Mouse (Mus musculus) thymus, postnatal 4 days (tissue): ENCODE data around the gene Tanc2.

Experiments
- DNase-seq: peaks from one replicate; pipeline ENCODE4 v3.0.0; 2021

Tanc2 gene

DNA sequence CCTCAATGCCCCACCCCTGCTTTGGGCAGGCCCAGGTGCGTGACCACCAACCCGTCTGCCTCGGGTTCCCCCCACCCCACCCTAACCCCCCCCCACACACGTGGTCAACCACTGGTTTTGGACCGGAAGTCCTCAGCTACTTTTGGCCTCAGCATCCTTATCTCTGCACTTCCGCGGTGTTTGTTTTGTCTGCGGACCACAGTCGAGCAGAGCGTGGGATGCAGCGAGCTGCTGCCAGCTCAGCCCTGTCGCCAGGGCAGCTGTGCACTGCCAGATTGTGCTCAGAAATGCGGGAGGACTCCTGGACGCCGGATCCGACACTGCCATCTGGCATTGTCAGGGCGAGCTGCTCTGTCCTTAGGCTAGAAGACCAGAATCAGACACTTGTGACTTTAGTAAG is 369.6 kb downstream of the Tanc2 start:
- no peak for DNase-seq

DNA sequence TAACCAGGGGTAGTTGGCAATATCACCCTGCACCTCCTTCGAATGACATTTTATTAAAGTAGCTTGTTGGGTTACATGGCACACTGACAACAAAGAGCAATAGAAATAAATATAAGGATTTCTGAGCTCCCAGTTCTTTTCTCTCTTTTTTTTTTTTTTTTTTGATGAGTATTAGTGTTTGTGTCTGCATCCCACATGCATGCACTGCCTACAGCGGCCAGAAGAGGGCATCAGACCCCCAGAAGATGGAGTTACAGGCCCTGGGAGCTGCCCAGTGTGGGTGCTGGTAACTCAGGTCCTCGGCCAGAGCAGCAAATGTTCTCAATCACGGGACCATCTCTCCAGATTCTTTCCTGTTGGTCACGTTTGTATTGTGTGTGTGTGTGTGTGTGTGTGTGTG is 374.9 kb downstream of the Tanc2 start:
- DNase-seq = peak; percentile 33

DNA sequence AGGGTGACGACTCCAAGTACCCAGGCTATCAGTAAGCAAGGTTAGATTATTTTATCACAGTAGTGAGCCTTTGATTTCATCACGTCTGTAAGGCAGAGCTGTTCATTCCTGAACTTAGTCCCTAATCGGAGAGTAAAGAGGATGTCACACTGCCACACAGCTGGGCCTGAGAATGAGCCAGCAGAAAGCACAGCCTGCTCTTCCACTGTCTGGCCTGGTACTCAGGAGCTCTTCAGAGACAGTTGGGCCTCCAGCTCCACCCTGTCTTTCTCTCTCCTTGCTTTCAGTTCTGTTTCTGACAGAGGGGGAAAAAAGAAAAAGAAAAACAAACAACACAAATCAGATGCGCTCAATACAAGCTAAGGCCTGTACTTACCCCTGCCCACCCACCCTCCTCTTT is 376.5 kb downstream of the Tanc2 start:
- DNase-seq = no peak

DNA sequence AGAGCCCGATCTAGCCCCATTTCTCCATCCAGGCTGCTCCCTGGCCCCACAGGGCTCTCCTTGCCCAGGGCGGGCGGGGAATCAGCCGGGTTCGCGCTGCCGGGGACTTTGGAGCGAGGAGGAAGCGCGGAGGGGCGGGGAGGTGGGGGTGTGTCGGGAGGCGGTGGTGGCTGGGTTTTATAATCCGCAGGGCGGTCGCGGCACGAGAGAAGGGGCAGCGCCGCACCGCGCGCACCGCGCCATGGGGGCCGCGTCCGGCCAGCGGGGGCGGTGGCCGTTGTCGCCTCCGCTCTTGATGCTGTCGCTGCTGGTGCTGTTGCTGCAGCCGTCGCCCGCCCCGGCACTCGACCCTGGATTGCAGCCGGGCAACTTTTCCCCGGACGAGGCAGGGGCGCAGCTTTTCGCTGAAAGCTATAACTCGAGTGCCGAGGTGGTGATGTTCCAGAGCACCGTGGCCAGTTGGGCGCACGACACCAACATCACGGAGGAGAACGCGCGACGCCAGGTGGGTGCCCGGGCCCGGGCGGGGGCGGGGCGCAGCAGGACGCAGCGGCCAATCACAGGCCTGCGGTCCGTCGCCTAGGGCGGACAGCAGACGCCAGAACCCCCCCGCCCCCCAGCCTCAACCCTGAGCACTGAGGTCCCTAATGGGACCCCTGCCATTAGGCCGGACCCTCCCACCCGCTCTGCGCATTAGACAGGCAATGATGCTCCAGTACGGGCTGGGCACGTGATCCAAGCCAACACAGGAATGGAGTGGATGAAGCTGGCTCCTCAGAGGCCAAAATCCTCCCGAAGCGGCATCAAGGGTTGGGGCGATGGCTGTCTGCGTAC is 378.2 kb downstream of the Tanc2 start, which contains the start of gene Ace:
Ace (plus strand) TSS at position 205 of the 834 bp plus-strand sequence.
- DNase-seq = peak; percentile 50

DNA sequence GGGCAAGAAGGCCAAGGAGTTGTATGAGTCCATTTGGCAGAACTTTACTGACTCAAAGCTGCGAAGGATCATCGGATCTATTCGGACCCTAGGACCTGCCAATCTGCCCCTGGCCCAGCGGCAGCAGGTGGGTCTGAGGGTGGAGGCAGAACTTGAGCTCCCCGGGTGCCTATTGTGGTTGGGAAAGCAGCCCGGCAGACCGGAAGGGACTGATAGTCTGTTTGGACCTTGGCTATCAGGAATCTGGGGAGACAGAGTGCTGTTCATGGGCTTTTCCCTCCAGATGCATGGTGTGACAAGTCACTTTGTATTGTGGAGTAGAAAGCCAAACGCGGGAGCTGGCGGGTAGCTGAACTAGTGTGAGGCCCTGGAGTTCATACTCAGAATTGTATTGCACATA is 379.2 kb downstream of the Tanc2 start:
- DNase-seq = no peak

DNA sequence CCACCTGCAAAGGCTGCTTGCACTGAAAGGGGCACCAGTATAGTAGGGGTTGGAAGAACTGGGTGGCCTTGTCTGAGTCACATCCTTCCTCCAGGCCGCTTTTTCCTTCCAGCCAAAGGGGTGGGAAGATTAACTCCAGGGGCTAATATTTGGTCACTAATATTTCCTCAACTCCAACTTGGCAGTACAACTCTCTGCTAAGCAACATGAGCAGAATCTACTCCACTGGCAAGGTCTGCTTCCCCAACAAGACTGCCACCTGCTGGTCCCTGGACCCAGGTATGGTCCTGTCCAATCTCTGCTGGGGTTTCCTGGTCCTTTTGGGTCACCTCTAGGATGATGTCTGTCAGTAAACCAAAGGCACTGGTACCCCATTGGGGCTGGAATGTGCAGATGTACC is 379.7 kb downstream of the Tanc2 start:
- DNase-seq = peak; percentile 57

DNA sequence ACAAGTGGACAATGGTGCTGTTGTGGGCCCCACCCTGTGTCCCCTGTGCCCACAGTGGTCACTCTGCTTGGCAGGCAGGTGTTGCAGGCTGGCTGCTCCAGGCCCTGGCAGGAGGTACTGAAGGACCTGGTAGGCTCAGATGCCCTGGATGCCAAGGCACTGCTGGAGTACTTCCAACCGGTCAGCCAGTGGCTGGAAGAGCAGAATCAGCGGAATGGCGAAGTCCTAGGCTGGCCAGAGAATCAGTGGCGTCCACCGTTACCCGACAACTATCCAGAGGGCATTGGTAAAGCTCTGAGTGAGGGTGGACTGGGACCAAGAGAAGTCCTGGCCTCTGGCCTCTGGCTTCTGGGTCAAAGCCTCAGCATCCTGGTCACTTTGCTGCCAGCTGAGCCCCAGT is 384.8 kb downstream of the Tanc2 start:
- no peak for DNase-seq

DNA sequence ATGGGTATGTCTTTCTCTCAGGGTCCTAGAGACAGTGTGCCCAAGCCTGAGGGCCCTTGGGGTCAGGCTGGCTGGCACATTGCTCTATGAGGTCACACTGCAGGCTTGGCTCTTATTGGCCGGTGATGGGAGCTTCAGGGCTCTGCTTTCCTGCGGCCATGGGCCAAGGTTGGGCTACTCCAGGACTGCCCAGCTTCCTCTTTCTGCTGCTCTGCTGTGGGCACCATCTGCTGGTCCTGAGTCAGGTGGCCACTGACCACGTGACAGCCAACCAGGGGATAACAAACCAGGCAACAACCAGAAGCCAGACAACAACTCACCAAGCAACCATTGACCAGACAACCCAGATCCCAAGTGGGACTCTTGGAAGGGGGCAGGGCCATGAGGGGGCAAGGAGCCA is 385.3 kb downstream of the Tanc2 start:
- no peak for DNase-seq

DNA sequence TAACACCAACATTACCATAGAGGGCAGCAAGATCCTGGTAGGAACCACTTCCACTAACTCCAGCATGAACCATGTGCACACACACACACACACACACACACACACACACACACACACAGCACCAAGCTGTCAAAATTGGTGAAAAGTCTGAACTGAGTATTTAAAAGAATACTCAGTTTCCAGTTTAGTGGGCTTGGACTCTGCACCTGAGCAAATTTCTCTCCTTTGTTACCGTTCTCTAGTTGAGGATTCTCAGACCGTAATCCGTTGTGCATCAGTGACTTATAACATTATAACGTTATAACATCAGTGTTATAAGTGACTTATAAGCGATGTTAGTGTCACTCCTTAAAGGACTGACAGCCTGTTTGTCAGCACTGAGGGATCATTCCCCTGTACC is 385.9 kb downstream of the Tanc2 start:
- no peak for DNase-seq

DNA sequence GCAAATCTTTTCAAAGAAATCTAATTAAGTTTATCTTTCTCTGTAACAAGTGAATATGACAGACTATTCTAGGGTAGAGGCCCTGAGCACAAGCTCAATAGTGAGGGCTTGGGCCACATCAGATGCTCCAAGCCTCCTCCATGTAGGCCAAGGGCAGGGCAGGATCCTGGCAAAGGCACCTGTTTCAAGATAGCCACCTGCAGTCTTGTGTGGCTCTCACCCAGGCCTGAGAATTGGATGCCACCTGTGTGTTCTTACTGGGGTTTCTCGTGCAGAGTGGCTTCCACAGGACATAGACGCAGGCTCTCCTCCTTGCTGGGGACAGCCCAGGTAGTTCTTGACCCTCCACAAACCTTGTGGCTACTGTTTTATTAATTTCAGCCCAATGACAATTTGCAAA is 388.4 kb downstream of the Tanc2 start:
- no peak for DNase-seq

DNA sequence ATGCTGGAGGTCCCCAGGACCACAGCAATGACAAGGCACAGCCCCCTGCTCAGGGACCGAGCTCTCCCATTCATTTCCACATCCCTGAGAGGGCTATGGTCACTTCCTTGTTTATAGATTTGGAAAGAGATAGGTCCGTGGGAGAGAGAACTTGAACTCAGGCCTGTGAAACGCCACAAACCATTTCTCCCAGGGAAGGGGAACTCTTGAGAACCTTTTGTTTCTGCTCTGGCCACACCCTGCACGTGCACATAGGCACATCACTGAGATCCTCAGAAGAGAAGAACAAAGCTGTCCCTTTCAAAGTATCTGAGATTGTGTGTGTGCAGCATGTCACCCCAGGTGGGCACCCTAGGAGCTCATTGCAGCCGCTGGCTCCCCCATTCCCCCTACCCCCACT is 388.8 kb downstream of the Tanc2 start:
- DNase-seq = no peak
